Mouse (Mus musculus): ENCODE measurements around the gene Cutc. TPM values are rescaled to one million over a fixed set of nuclear protein-coding genes. Genes with fewer than 3 reads are reported as not detected.

Gene Cutc
- polyA plus RNA-seq, 1 experiment from 2014 or later: 8.4 TPM

DNA sequence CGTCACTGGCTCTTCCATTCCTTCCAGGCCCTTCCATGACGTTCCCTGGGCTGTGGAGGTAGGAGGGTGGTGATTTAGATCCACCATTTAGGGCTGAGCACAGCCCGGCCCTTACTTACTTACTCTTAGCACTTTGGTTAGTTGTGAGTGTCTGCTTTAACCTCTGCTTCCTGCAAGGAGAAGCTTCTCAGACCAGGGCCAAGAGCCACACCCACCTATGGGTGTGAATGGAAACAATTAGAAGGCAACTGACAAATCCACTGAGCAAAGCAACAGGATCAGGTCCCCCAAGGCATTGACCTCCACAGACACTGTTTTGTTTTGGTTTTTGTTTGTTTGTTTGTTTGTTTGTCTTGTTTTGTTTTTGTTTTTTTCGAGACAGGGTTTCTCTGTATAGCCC is 56.5 kb downstream of the Cutc start:
- H3K4me2 ChIP-seq (replicated peaks): no peak overlapping the region
- no peaks in the 10 kb centered on the region for H3K4me1 ChIP-seq (replicated peaks)
- WGBS: 33% methylated on average over 4 of the region's 4 CpGs
- H3K9me3 ChIP-seq: no peaks in the 10 kb centered on the region
- H3K4me3 ChIP-seq (replicated peaks): no peak overlapping the region
- H3K27ac ChIP-seq: no peak overlapping the region
- H3K9ac ChIP-seq (replicated peaks): no peak overlapping the region
- 0 out of 2 replicates have a peak, but pooled peaks cover 3% of the 10 kb centered on the region for H3K27me3 ChIP-seq
- no peaks in the 10 kb centered on the region for H3K36me3 ChIP-seq
- no peak for ATAC-seq

DNA sequence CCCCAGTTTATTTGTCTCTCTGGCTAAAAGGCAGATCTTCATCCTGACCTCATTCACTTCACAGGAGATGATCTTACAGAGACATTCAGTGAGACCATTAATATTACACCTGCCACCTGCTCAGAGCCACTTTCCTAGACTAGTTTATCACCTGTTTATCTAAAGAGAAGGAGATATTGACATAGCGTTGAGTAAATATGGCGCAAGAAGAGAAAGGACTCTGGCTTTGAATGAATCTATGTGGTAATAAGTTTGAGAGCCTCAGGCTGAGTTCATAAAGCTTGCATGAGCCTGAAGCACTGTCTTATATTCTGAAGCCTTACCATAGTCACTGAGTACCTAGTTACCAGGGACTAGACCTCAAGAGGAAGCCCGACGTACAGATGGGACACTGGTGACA is 58.6 kb downstream of the Cutc start:
- Histone ChIP-seq H3K36me3 (no peaks in the 10 kb centered on the region), H3K9me3 (no peaks in the 10 kb centered on the region), H3K9ac (replicated peaks) (no peak overlapping the region), H3K4me2 (replicated peaks) (no peak overlapping the region), H3K4me3 (replicated peaks) (no peak overlapping the region), H3K4me1 (replicated peaks) (no peaks in the 10 kb centered on the region), H3K27me3 (0 out of 2 replicates have a peak, but pooled peaks cover 3% of the 10 kb centered on the region), H3K27ac (no peak overlapping the region)
- ATAC-seq: no peak
- 93% methylated on average over 4 of the region's 4 CpGs for WGBS

- Histone ChIP-seq H3K4me3 (replicated peaks) (no peak overlapping the region), H3K9me3 (no peaks in the 10 kb centered on the region), H3K9ac (replicated peaks) (no peak overlapping the region), H3K36me3 (no peaks in the 10 kb centered on the region), H3K27me3 (0 out of 2 replicates have a peak, but pooled peaks cover 3% of the 10 kb centered on the region), H3K27ac (no peak overlapping the region), H3K4me1 (replicated peaks) (no peaks in the 10 kb centered on the region), H3K4me2 (replicated peaks) (no peak overlapping the region)
- ATAC-seq: no peak
- WGBS: 88% methylated on average over 10 of the region's 10 CpGs
Observed at GRCm38 (mm10) chr19:43813315-43813714, 60.5 kb downstream of the Cutc start.

GRCm38 (mm10) chr19:43815661-43816414 is 63.0 kb downstream of the Cutc start:
- H3K36me3 ChIP-seq: no peaks in the 10 kb centered on the region
- no peak overlapping the region for H3K9ac ChIP-seq (replicated peaks)
- no peak for ATAC-seq
- no peaks in the 10 kb centered on the region for H3K4me1 ChIP-seq (replicated peaks)
- H3K4me2 ChIP-seq (replicated peaks): no peak overlapping the region
- H3K9me3 ChIP-seq: no peaks in the 10 kb centered on the region
- H3K27me3 ChIP-seq: 0 out of 2 replicates have a peak, but pooled peaks cover 3% of the 10 kb centered on the region
- no peak overlapping the region for H3K27ac ChIP-seq
- H3K4me3 ChIP-seq (replicated peaks): no peak overlapping the region
- 79% methylated on average over 14 of the region's 14 CpGs for WGBS

Other genes starting within 250 kb of the Cutc start
- gene Got1, start 228.4 kb upstream of the Cutc start, polyA plus RNA-seq (2015; fragmentation: Nextera tagmentation; extraction: Ambion mirVana): 67.3 and 73.2 TPM in 2 replicates
- gene Nkx2-3, start 140.7 kb upstream of the Cutc start, polyA plus RNA-seq (2015; fragmentation: Nextera tagmentation; extraction: Ambion mirVana): 0.85 and 1.0 TPM in 2 replicates
- gene Slc25a28, start 78.1 kb upstream of the Cutc start, polyA plus RNA-seq (2015; fragmentation: Nextera tagmentation; extraction: Ambion mirVana): 10.8 and 14.4 TPM in 2 replicates
- gene Entpd7, start 63.3 kb upstream of the Cutc start, polyA plus RNA-seq (2015; fragmentation: Nextera tagmentation; extraction: Ambion mirVana): 9.1 and 9.9 TPM in 2 replicates
- gene Cox15, start within 50 bp of the Cutc start, polyA plus RNA-seq (2015; fragmentation: Nextera tagmentation; extraction: Ambion mirVana): 12.0 and 12.7 TPM in 2 replicates
- gene Abcc2, start 29.2 kb downstream of the Cutc start, polyA plus RNA-seq (2015; fragmentation: Nextera tagmentation; extraction: Ambion mirVana): 0.03 TPM in 2 replicates
- 9.8 and 10.8 TPM in 2 replicates for gene Dnmbp, start 187.2 kb downstream of the Cutc start, polyA plus RNA-seq (2015; fragmentation: Nextera tagmentation; extraction: Ambion mirVana)
- gene Cpn1, start 233.6 kb downstream of the Cutc start, polyA plus RNA-seq (2015; fragmentation: Nextera tagmentation; extraction: Ambion mirVana): 0.16 and 0.24 TPM in 2 replicates